Mouse (Mus musculus): Measurements from ENCODE around the gene Rpp21. TPM values are rescaled to one million over a fixed set of nuclear protein-coding genes. Genes with fewer than 3 reads are reported as not detected.

Rpp21 gene
- polyA plus RNA-seq, 1 experiment from 2014 or later: 94.9 TPM

GRCm38 (mm10) chr17:36226921-36227320 lies 30.9 kb downstream of the Rpp21 start:
- H3K27ac ChIP-seq (replicated peaks): no peak overlapping the region
- H3K27me3 ChIP-seq (ENCODE audit: low read depth, poor library complexity, severe bottlenecking): peaks cover 30% of the 10 kb centered on the region
- no peak for DNase-seq (ENCODE audit: low spot score)
- H3K36me3 ChIP-seq: no peaks in the 10 kb centered on the region
- peaks cover 9% of the 10 kb centered on the region; the same call in 1 of the 2 replicates for H3K4me1 ChIP-seq
- no peaks in the 10 kb centered on the region for H3K9me3 ChIP-seq (replicated peaks)
- WGBS: 16% methylated on average over 8 of the region's 8 CpGs
- no peak overlapping the region for H3K4me3 ChIP-seq

GRCm38 (mm10) chr17:36225231-36225824 lies 32.5 kb downstream of the Rpp21 start:
- Histone ChIP-seq H3K4me3 (peak overlapping the region; percentile 30), H3K4me1 (peaks cover 9% of the 10 kb centered on the region; the same call in 1 of the 2 replicates), H3K27me3 (ENCODE audit: low read depth, poor library complexity, severe bottlenecking) (peaks cover 46% of the 10 kb centered on the region), H3K36me3 (no peaks in the 10 kb centered on the region), H3K27ac (replicated peaks) (no peak overlapping the region), H3K9me3 (replicated peaks) (no peaks in the 10 kb centered on the region)
- WGBS: 6% methylated on average over 9 of the region's 9 CpGs
- DNase-seq (ENCODE audit: low spot score): no peak

- H3K4me3 ChIP-seq: no peak overlapping the region
- WGBS: 57% methylated on average over 3 of the region's 3 CpGs
- peaks cover 9% of the 10 kb centered on the region; the same call in 1 of the 2 replicates for H3K4me1 ChIP-seq
- no peak overlapping the region for H3K27ac ChIP-seq (replicated peaks)
- no peak for DNase-seq (ENCODE audit: low spot score)
- H3K27me3 ChIP-seq (ENCODE audit: low read depth, poor library complexity, severe bottlenecking): peaks cover 52% of the 10 kb centered on the region
- no peaks in the 10 kb centered on the region for H3K36me3 ChIP-seq
- H3K9me3 ChIP-seq (replicated peaks): no peaks in the 10 kb centered on the region
Measured at GRCm38 (mm10) chr17:36224451-36224850, 33.4 kb downstream of the Rpp21 start.

GRCm38 (mm10) chr17:36218594-36219155 lies 39.2 kb downstream of the Rpp21 start:
- Histone ChIP-seq H3K4me1 (peaks cover 8% of the 10 kb centered on the region), H3K4me3 (no peak overlapping the region), H3K9me3 (replicated peaks) (no peaks in the 10 kb centered on the region), H3K27me3 (ENCODE audit: low read depth, poor library complexity, severe bottlenecking) (peaks cover 86% of the 10 kb centered on the region), H3K27ac (replicated peaks) (no peak overlapping the region), H3K36me3 (no peaks in the 10 kb centered on the region)
- 53% methylated on average over 5 of the region's 5 CpGs for WGBS
- no peak for DNase-seq (ENCODE audit: low spot score)

- peaks cover 8% of the 10 kb centered on the region for H3K4me1 ChIP-seq
- no peak for DNase-seq (ENCODE audit: low spot score)
- no peaks in the 10 kb centered on the region for H3K9me3 ChIP-seq (replicated peaks)
- H3K27me3 ChIP-seq (ENCODE audit: low read depth, poor library complexity, severe bottlenecking): peaks cover 91% of the 10 kb centered on the region
- H3K4me3 ChIP-seq: peak overlapping the region; percentile 34
- H3K27ac ChIP-seq (replicated peaks): no peak overlapping the region
- no peaks in the 10 kb centered on the region for H3K36me3 ChIP-seq
- WGBS: 4% methylated on average over 20 of the region's 20 CpGs
Measured at GRCm38 (mm10) chr17:36215586-36215985, 42.3 kb downstream of the Rpp21 start.

GRCm38 (mm10) chr17:36206846-36207245 lies 51.0 kb downstream of the Rpp21 start:
- Histone ChIP-seq H3K27me3 (ENCODE audit: low read depth, poor library complexity, severe bottlenecking) (peaks cover 85% of the 10 kb centered on the region), H3K9me3 (replicated peaks) (no peaks in the 10 kb centered on the region), H3K36me3 (no peaks in the 10 kb centered on the region), H3K4me1 (peaks cover 11% of the 10 kb centered on the region), H3K4me3 (no peak overlapping the region), H3K27ac (replicated peaks) (no peak overlapping the region)
- no peak for DNase-seq (ENCODE audit: low spot score)

- Histone ChIP-seq H3K27ac (replicated peaks) (no peak overlapping the region), H3K4me3 (peak overlapping the region; percentile 52), H3K36me3 (no peaks in the 10 kb centered on the region), H3K9me3 (replicated peaks) (no peaks in the 10 kb centered on the region), H3K4me1 (peaks cover 11% of the 10 kb centered on the region), H3K27me3 (ENCODE audit: low read depth, poor library complexity, severe bottlenecking) (peaks cover 84% of the 10 kb centered on the region)
- 1% methylated on average over 41 of the region's 41 CpGs for WGBS
- peak; percentile 50 for DNase-seq (ENCODE audit: low spot score)
Measured at GRCm38 (mm10) chr17:36205862-36206261, 52.0 kb downstream of the Rpp21 start.

Other genes with a start within 250 kb of the Rpp21 start
- 4.4 and 5.9 TPM in 2 replicates for gene H2-T24, start 237.5 kb downstream of the Rpp21 start, polyA plus RNA-seq (2016; fragmentation: Nextera tagmentation; extraction: Ambion mirVana)
- 3.5 and 4.9 TPM in 2 replicates for gene H2-T23, start 225.2 kb downstream of the Rpp21 start, polyA plus RNA-seq (2016; fragmentation: Nextera tagmentation; extraction: Ambion mirVana)
- gene H2-T22, start 215.3 kb downstream of the Rpp21 start, polyA plus RNA-seq (2016; fragmentation: Nextera tagmentation; extraction: Ambion mirVana): 7.0 and 8.4 TPM in 2 replicates
- gene Gm6034, start 215.1 kb downstream of the Rpp21 start, polyA plus RNA-seq (2016; fragmentation: Nextera tagmentation; extraction: Ambion mirVana): not detected in 2 replicates
- not detected in 2 replicates for gene Gm11127, start 199.7 kb downstream of the Rpp21 start, polyA plus RNA-seq (2016; fragmentation: Nextera tagmentation; extraction: Ambion mirVana)
- gene Gm19684, start 136.4 kb downstream of the Rpp21 start, polyA plus RNA-seq (2016; fragmentation: Nextera tagmentation; extraction: Ambion mirVana): not detected in 2 replicates
- gene Gm7030, start 128.6 kb downstream of the Rpp21 start, polyA plus RNA-seq (2016; fragmentation: Nextera tagmentation; extraction: Ambion mirVana): not detected in 2 replicates
- 0.22 TPM in 1 of 2 replicates, not detected in the other for gene Gm8909, start 89.5 kb downstream of the Rpp21 start, polyA plus RNA-seq (2016; fragmentation: Nextera tagmentation; extraction: Ambion mirVana)
- not detected in 2 replicates for gene H2-T3, start 67.8 kb downstream of the Rpp21 start, polyA plus RNA-seq (2016; fragmentation: Nextera tagmentation; extraction: Ambion mirVana)
- 21.2 and 23.2 TPM in 2 replicates for gene Trim39, start 14.2 kb upstream of the Rpp21 start, polyA plus RNA-seq (2016; fragmentation: Nextera tagmentation; extraction: Ambion mirVana)
- gene H2-M10.2, start 28.4 kb upstream of the Rpp21 start, polyA plus RNA-seq (2016; fragmentation: Nextera tagmentation; extraction: Ambion mirVana): 0.16 and 0.17 TPM in 2 replicates
- gene H2-M10.1, start 68.1 kb upstream of the Rpp21 start, polyA plus RNA-seq (2016; fragmentation: Nextera tagmentation; extraction: Ambion mirVana): not detected in 2 replicates
- gene H2-M10.3, start 110.3 kb upstream of the Rpp21 start, polyA plus RNA-seq (2016; fragmentation: Nextera tagmentation; extraction: Ambion mirVana): not detected in 2 replicates
- not detected in 2 replicates for gene H2-M10.4, start 204.3 kb upstream of the Rpp21 start, polyA plus RNA-seq (2016; fragmentation: Nextera tagmentation; extraction: Ambion mirVana)

Data from midbrain, embryonic 10.5 days (tissue).